Mouse (Mus musculus) embryonic facial prominence, embryonic 14.5 days (tissue): Measurements from ENCODE around the gene Crtap. TPM values are rescaled to one million over a fixed set of nuclear protein-coding genes. Genes with fewer than 3 reads are reported as not detected.

Source experiments
- ATAC-seq: fragments of 200-750 bp; cut with Nextera tagmentation; 2 replicates; pipeline ENCODE4 v1.8.0; 2017; ENCODE audit warnings: low read depth, moderate number of reproducible peaks, moderate TSS enrichment
- DNase-seq: peaks from one replicate; pipeline ENCODE4 v3.0.0-alpha.2; 2015; ENCODE audit warnings: low spot score
- H3K27ac ChIP-seq: fragments of 300-500 bp; sonication (generic); replicated peaks from 2 replicates; pipeline ENCODE4 v1.5.1; 2014; ENCODE audit warnings: low read depth, mild to moderate bottlenecking, low read length, moderate library complexity
- H3K27me3 ChIP-seq: fragments of 300-500 bp; sonication (generic); replicated peaks from 2 replicates; pipeline ENCODE4 v1.6.1; 2014; ENCODE audit warnings: low read length; ENCODE audit not compliant: control insufficient read depth, insufficient read depth
- H3K36me3 ChIP-seq: fragments of 300-500 bp; sonication (generic); 2 replicates; pipeline ENCODE4 v1.6.1; 2014; ENCODE audit warnings: low read length, mixed read lengths; ENCODE audit not compliant: control insufficient read depth, insufficient read depth
- H3K4me1 ChIP-seq: fragments of 300-500 bp; sonication (generic); 2 replicates; pipeline ENCODE4 v1.6.1; 2014; ENCODE audit warnings: antibody characterized with exemption, low read length; ENCODE audit not compliant: control insufficient read depth, insufficient read depth
- H3K4me2 ChIP-seq: fragments of 300-500 bp; sonication (generic); 2 replicates; pipeline ENCODE4 v1.6.1; 2014; ENCODE audit warnings: low read depth, mild to moderate bottlenecking, low read length, moderate library complexity, mixed read lengths
- H3K4me3 ChIP-seq: fragments of 300-500 bp; sonication (generic); 2 replicates; pipeline ENCODE4 v1.5.1; 2014; ENCODE audit warnings: low read depth, mild to moderate bottlenecking, low read length
- H3K9ac ChIP-seq: fragments of 300-500 bp; sonication (generic); 2 replicates; pipeline ENCODE4 v1.6.1; 2014; ENCODE audit warnings: low read depth, mild to moderate bottlenecking, low read length, moderate library complexity, mixed read lengths
- H3K9me3 ChIP-seq: fragments of 300-500 bp; sonication (generic); 2 replicates; pipeline ENCODE4 v1.6.1; 2016; ENCODE audit warnings: low read length; ENCODE audit not compliant: control insufficient read depth
- WGBS: fragments of 180-500 bp; shearing (Covaris S2); extraction: QIAGEN DNeasy Blood & Tissue Kit; methylation state at CpG from one replicate; pipeline ENCODE4 v1.1.7; 2014; 5-methylcytosine and 5-hydroxymethylcytosine counted together
- polyA plus RNA-seq: library from polyadenylated mRNA; unstranded; fragments of >200 nt; fragmentation: Nextera tagmentation; extraction: Ambion mirVana; gene quantifications from 2 replicates; pipeline ENCODE4 v1.2.1, GENCODE M21; 2014

The Crtap gene
- polyA plus RNA-seq, 1 experiment from 2014 or later, result 244 TPM

DNA sequence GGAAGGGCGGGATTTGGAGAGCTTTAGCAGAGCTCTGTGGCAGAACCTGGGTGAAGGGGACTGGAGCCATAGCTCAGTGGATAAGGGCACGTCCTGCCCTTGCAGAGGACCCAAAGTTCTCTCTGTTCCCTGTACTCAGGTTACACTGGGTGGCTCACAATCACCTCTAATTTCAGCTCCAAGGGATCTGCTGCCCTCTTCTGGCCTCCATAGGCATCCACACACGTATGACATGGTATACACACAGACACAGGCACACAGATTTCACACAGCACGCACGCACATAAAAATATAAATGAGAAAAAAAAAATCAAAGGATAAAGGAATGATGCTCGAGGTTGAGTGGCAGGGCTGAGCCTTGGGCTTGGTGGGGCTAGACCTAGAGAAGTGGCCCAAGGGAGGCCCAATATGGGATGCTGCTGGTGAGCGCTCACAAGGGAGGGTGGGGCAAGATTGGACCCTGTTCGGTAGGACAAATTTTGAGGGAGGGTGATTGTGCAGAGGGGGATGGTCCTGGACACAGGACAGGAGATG, 1.0 kb downstream of the Crtap start:
- Histone ChIP-seq H3K27ac (peak overlapping the region; percentile 94), H3K9ac (peak overlapping the region; percentile 91; the same call in 1 of the 2 replicates), H3K4me2 (peak overlapping the region; percentile 73), H3K4me1 (peaks cover 3% of the 10 kb centered on the region; the same call in 1 of the 2 replicates), H3K4me3 (peak overlapping the region; percentile 85), H3K9me3 (no peaks in the 10 kb centered on the region), H3K27me3 (no peaks in the 10 kb centered on the region), H3K36me3 (peaks cover 19% of the 10 kb centered on the region)
- 71% methylated on average over 8 of the region's 8 CpGs for WGBS
- no peak; the same call in 1 of the 2 replicates for ATAC-seq
- DNase-seq, result peak; percentile 16

DNA sequence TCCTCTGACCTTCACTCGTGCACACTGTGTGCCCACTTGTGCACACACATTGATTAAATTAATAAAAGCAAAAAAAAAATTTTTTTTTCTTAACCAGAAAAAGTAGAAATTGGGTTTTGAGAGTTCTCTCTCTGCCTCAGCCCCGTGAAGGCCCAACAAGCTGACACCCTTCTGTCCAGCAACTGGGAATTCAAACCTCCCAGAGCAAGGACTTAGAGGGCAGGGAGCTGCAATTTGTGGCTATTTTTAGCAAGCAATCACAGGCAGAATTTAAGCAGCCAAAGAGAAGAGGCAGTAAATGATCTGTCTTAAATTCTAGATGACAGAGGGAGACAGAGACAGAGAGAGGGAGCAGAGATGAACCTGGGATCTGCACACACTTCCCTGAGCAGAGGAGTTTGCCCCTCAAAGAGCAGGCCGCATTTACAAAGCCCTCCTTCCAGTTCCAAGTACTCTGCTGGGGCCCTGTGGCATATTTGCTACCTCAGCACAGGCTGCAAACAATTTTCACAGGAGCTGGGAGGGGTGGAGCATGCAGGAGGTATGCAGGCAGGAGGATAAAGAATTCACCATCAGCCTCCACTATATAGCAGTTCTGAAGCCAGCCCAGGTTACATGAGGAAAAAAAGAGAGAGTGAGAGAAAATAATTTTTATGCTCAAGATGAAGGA, 1.6 kb downstream of the Crtap start:
- DNase-seq, result peak; percentile 26
- H3K9me3 ChIP-seq, result no peaks in the 10 kb centered on the region
- WGBS, result 59% methylated on average over 3 of the region's 3 CpGs
- H3K9ac ChIP-seq, result no peak overlapping the region; the same call in 1 of the 2 replicates
- H3K4me3 ChIP-seq, result peak overlapping the region; percentile 85
- peak overlapping the region; percentile 73 for H3K4me2 ChIP-seq
- no peak for ATAC-seq
- peaks cover 25% of the 10 kb centered on the region for H3K36me3 ChIP-seq
- peaks cover 3% of the 10 kb centered on the region; the same call in 1 of the 2 replicates for H3K4me1 ChIP-seq
- H3K27me3 ChIP-seq, result no peaks in the 10 kb centered on the region
- peak overlapping the region; percentile 94 for H3K27ac ChIP-seq

DNA sequence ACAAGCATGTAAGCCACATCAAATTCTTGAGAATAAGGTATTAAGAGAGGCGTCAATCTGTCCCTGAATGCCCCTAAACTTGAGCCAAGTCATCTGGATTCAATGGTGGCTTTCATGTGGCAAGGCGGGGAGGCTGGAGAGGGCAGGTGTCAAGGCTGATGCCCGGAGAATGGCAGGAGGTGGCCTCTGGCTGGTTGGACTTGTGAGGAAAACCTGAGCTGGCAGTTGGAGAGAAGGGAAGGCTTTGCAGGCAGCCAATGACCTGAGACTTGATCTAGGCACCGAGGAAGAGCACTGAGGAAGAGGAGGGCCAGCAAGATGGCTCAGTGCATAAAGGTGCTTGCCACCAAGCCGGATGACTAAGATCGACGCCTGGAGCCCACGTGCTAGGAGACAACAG, 2.2 kb downstream of the Crtap start:
- peak overlapping the region; percentile 73 for H3K4me2 ChIP-seq
- WGBS, result 73% methylated on average over 8 of the region's 8 CpGs
- peak overlapping the region; percentile 85; the same call in 1 of the 2 replicates for H3K4me3 ChIP-seq
- no peak overlapping the region for H3K9ac ChIP-seq
- DNase-seq (no peak), ATAC-seq (no peak)
- peak overlapping the region; percentile 94; the same call in 1 of the 2 replicates for H3K27ac ChIP-seq
- H3K27me3 ChIP-seq, result no peaks in the 10 kb centered on the region
- H3K36me3 ChIP-seq, result peaks cover 30% of the 10 kb centered on the region
- no peaks in the 10 kb centered on the region for H3K9me3 ChIP-seq
- H3K4me1 ChIP-seq, result peaks cover 3% of the 10 kb centered on the region; the same call in 1 of the 2 replicates

DNA sequence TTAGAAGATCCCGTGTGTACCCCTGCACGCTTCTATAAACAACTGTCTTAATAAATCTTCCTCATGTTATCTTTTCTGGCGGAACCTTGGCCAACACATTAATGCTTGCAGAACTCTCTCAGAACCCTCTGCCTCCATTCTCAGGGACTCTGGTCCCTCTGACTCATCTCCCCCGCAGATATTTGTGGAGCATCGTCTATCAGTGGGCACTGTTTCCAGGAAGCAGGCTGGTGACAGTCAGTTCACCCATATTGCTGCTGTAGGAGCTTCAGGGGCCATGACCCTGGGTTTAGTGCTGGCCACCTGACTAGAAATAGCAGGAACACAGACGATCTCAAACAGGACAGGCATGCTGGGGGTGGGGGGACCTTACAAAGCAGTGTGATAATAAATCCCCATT, 3.4 kb downstream of the Crtap start:
- ATAC-seq, result no peak

GRCm38 (mm10) chr9:114385160-114385559, 5.3 kb downstream of the Crtap start:
- Histone ChIP-seq H3K9me3 (no peaks in the 10 kb centered on the region), H3K4me3 (no peak overlapping the region), H3K4me2 (no peak overlapping the region), H3K36me3 (peaks cover 52% of the 10 kb centered on the region), H3K27ac (no peak overlapping the region), H3K9ac (no peak overlapping the region), H3K4me1 (peaks cover 3% of the 10 kb centered on the region; the same call in 1 of the 2 replicates), H3K27me3 (no peaks in the 10 kb centered on the region)
- DNase-seq (no peak), ATAC-seq (no peak)
- WGBS, result 98% methylated on average over 10 of the region's 10 CpGs

More for the DNA sequence above, 3.4 kb downstream of the Crtap start:
- no peaks in the 10 kb centered on the region for H3K27me3 ChIP-seq
- H3K9ac ChIP-seq, result no peak overlapping the region
- H3K9me3 ChIP-seq, result no peaks in the 10 kb centered on the region
- H3K4me2 ChIP-seq, result no peak overlapping the region
- H3K4me1 ChIP-seq, result peaks cover 3% of the 10 kb centered on the region; the same call in 1 of the 2 replicates
- H3K27ac ChIP-seq, result no peak overlapping the region
- H3K36me3 ChIP-seq, result peaks cover 41% of the 10 kb centered on the region
- WGBS, result 69% methylated on average over 6 of the region's 6 CpGs
- no peak overlapping the region for H3K4me3 ChIP-seq
- no peak for DNase-seq

GRCm38 (mm10) chr9:114384691-114385090, 5.8 kb downstream of the Crtap start:
- ATAC-seq (no peak), DNase-seq (no peak)
- WGBS, result 88% methylated on average over 24 of the region's 24 CpGs
- Histone ChIP-seq H3K9me3 (no peaks in the 10 kb centered on the region), H3K9ac (no peak overlapping the region), H3K36me3 (peaks cover 57% of the 10 kb centered on the region), H3K4me3 (no peak overlapping the region), H3K4me1 (peaks cover 3% of the 10 kb centered on the region; the same call in 1 of the 2 replicates), H3K4me2 (no peak overlapping the region), H3K27ac (no peak overlapping the region), H3K27me3 (no peaks in the 10 kb centered on the region)

GRCm38 (mm10) chr9:114382936-114383710, 7.4 kb downstream of the Crtap start:
- H3K27me3 ChIP-seq, result no peaks in the 10 kb centered on the region
- no peak overlapping the region for H3K9ac ChIP-seq
- no peak overlapping the region for H3K4me3 ChIP-seq
- ATAC-seq (no peak), DNase-seq (no peak)
- no peaks in the 10 kb centered on the region for H3K9me3 ChIP-seq
- no peak overlapping the region for H3K27ac ChIP-seq
- WGBS, result 89% methylated on average over 17 of the region's 17 CpGs
- H3K4me1 ChIP-seq, result no peaks in the 10 kb centered on the region
- H3K36me3 ChIP-seq, result peaks cover 65% of the 10 kb centered on the region
- no peak overlapping the region for H3K4me2 ChIP-seq

- WGBS, result 68% methylated on average over 17 of the region's 17 CpGs
- peaks cover 73% of the 10 kb centered on the region for H3K36me3 ChIP-seq
These were observed 9.4 kb downstream of the Crtap start for GRCm38 (mm10) chr9:114380881-114381733.

More at GRCm38 (mm10) chr9:114380881-114381733, 9.4 kb downstream of the Crtap start:
- Histone ChIP-seq H3K4me2 (no peak overlapping the region), H3K27me3 (no peaks in the 10 kb centered on the region), H3K4me3 (no peak overlapping the region), H3K9ac (no peak overlapping the region), H3K9me3 (no peaks in the 10 kb centered on the region), H3K4me1 (no peaks in the 10 kb centered on the region), H3K27ac (no peak overlapping the region)
- DNase-seq (peak; percentile 63), ATAC-seq (peak; percentile 51; the same call in 1 of the 2 replicates)
